Mouse (Mus musculus): ENCODE measurements around the gene Acvr1. TPM values are rescaled to one million over a fixed set of nuclear protein-coding genes. Genes with fewer than 3 reads are reported as not detected.
A peak's percentile ranks its signal among the peaks of the same experiment; 100 is the strongest.

Gene Acvr1
- polyA plus RNA-seq, 1 experiment from 2014 or later = 2.7 TPM

- H3K36me3 ChIP-seq = no peaks in the 10 kb centered on the region
- no peak overlapping the region for H3K4me3 ChIP-seq (replicated peaks)
- ATAC-seq (ENCODE audit: low read depth) (no peak), DNase-seq (no peak)
- no peaks in the 10 kb centered on the region for H3K9me3 ChIP-seq (replicated peaks)
- no peak overlapping the region for H3K9ac ChIP-seq
- no peak overlapping the region for H3K27ac ChIP-seq
- no peak overlapping the region for H3K4me2 ChIP-seq
- H3K4me1 ChIP-seq (replicated peaks) = no peaks in the 10 kb centered on the region
- WGBS (ENCODE audit: insufficient replicate concordance) = 51% methylated on average over 1 of the region's 1 CpGs
- no peaks in the 10 kb centered on the region for H3K27me3 ChIP-seq
These were observed 187.5 kb downstream of the Acvr1 start for GRCm38 (mm10) chr2:58379475-58379874.

- H3K27ac ChIP-seq = no peak overlapping the region
- ATAC-seq (ENCODE audit: low read depth) (no peak), DNase-seq (no peak)
- H3K4me3 ChIP-seq (replicated peaks) = no peak overlapping the region
- H3K27me3 ChIP-seq = no peaks in the 10 kb centered on the region
- H3K9me3 ChIP-seq (replicated peaks) = no peaks in the 10 kb centered on the region
- H3K4me2 ChIP-seq = no peak overlapping the region
- H3K36me3 ChIP-seq = no peaks in the 10 kb centered on the region
- WGBS (ENCODE audit: insufficient replicate concordance) = 67% methylated on average over 9 of the region's 9 CpGs
- H3K9ac ChIP-seq = no peak overlapping the region
- H3K4me1 ChIP-seq (replicated peaks) = no peaks in the 10 kb centered on the region
These were observed 189.4 kb downstream of the Acvr1 start for GRCm38 (mm10) chr2:58377417-58378130.

GRCm38 (mm10) chr2:58366196-58366595, 200.8 kb downstream of the Acvr1 start:
- no peaks in the 10 kb centered on the region for H3K27me3 ChIP-seq
- 54% methylated on average over 3 of the region's 3 CpGs for WGBS (ENCODE audit: insufficient replicate concordance)
- DNase-seq (no peak), ATAC-seq (ENCODE audit: low read depth) (no peak)
- H3K4me2 ChIP-seq = no peak overlapping the region
- H3K9ac ChIP-seq = no peak overlapping the region
- no peaks in the 10 kb centered on the region for H3K4me1 ChIP-seq (replicated peaks)
- no peak overlapping the region for H3K27ac ChIP-seq
- H3K4me3 ChIP-seq (replicated peaks) = no peak overlapping the region
- no peaks in the 10 kb centered on the region for H3K36me3 ChIP-seq
- H3K9me3 ChIP-seq (replicated peaks) = no peaks in the 10 kb centered on the region

DNA sequence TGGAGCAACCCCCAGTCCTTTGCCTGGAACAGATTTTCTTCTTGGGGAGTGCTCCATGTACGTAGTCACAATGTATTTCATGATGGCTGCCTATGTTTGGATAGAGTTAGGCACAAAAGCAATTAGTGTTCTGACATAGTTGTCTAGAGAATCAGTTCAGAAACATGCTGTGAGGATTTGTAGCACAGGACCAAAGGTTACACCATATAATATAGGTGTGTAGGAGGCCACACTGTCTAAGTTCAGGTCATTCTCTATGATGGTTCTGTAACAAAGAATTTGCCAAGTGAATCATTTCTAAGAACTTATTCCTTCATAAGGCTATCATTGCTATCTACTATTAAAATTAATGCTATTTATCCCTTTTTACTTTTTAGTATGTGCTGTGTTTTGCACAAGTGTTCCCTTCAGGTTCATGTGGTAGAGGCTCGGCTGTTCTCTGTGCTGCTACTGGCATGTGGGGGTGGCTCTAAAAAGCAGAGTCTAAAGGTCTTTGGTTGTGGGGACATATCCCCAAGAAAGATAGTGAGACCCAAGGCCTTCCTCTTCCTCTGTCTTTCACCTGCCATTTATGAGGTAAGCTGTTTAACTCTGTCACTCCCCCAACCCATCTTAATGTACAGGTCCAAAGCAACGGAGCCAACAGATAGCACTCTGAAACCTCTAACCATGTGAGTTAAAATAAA, 205.5 kb downstream of the Acvr1 start:
- DNase-seq (no peak), ATAC-seq (ENCODE audit: low read depth) (no peak)
- 68% methylated on average over 3 of the region's 3 CpGs for WGBS (ENCODE audit: insufficient replicate concordance)
- Histone ChIP-seq H3K4me3 (replicated peaks) (no peak overlapping the region), H3K36me3 (no peaks in the 10 kb centered on the region), H3K27ac (no peak overlapping the region), H3K9me3 (replicated peaks) (no peaks in the 10 kb centered on the region), H3K4me1 (replicated peaks) (peaks cover 6% of the 10 kb centered on the region; the same call in 1 of the 2 replicates), H3K9ac (no peak overlapping the region), H3K27me3 (peaks cover 21% of the 10 kb centered on the region), H3K4me2 (no peak overlapping the region)

DNA sequence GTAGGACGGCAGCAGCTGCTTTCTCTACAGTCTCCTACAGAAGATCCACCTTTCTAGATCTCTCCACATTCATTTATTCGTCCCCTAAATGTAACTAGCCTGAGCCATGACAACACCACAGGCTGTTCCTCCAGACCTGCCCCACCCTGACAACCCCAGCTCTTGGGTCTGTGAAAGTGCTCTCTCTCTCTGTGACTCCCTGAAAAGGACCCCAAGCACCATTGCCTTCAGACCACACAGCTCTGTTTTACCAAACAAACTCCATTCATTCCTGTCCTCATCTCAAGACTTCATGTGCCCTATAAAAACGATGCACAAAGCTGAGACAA, 208.9 kb downstream of the Acvr1 start:
- Histone ChIP-seq H3K4me3 (replicated peaks) (peak overlapping the region; percentile 58; the same call in 1 of the 2 replicates), H3K27ac (no peak overlapping the region), H3K4me1 (replicated peaks) (peaks cover 6% of the 10 kb centered on the region; the same call in 1 of the 2 replicates), H3K9me3 (replicated peaks) (no peaks in the 10 kb centered on the region), H3K9ac (no peak overlapping the region), H3K27me3 (peaks cover 27% of the 10 kb centered on the region), H3K36me3 (no peaks in the 10 kb centered on the region), H3K4me2 (peak overlapping the region; percentile 78)
- 11% methylated on average over 3 of the region's 3 CpGs for WGBS (ENCODE audit: insufficient replicate concordance)
- no peak for DNase-seq
- ATAC-seq (ENCODE audit: low read depth) = no peak

DNA sequence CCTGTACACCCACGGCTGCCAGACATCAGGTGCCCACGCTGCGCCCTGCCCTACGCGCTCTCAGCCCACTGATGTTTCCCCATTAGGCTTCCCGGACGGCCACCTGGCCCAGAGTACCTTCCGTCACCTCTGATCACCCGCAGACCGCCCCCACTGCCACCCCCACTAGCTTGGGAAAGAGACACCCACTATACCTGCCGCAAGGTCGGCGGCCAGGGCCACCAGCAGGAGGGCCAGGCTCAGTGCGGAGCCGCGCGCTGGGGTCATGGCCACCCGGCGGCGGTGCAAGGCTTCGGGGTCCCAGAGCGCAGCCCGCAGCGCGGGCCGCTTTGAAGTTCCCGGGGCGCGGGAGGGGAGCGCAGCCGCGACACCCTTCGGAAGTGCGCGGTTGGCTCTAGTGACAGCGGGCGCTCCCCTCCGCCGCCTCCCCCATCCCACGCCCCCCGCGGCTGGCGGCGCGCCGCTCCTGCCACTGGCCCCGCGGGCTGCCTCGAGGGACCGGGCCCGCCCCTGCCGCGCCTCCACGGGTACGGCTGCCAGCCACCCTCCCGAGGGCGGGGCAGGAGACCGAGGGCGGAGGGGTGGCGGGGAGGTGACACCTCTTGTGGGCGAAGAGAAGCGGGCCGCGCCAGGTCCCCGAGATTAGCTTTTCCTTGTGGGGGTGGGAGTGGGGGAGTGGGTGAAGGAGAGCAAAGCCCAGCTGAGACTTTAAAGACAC, 209.4 kb downstream of the Acvr1 start, which contains the start of gene Acvr1c:
Acvr1c (minus strand) TSS at position 482 of the 718 bp plus-strand sequence.
- no peak within 1 kb of the TSS for H3K27ac ChIP-seq
- no peaks in the 10 kb centered on the region for H3K36me3 ChIP-seq
- H3K4me1 ChIP-seq (replicated peaks) = peaks cover 6% of the 10 kb centered on the region; the same call in 1 of the 2 replicates
- peak within 1 kb of the TSS; percentile 78 for H3K4me2 ChIP-seq
- peak within 1 kb of the TSS; percentile 58 for H3K4me3 ChIP-seq (replicated peaks)
- ATAC-seq (ENCODE audit: low read depth) (peak; percentile 34; the same call in 1 of the 2 replicates), DNase-seq (no peak)
- H3K9ac ChIP-seq = no peak within 1 kb of the TSS
- peaks cover 27% of the 10 kb centered on the region for H3K27me3 ChIP-seq
- no peaks in the 10 kb centered on the region for H3K9me3 ChIP-seq (replicated peaks)
- 2% methylated on average over 41 of the region's 65 CpGs for WGBS (ENCODE audit: insufficient replicate concordance)

DNA sequence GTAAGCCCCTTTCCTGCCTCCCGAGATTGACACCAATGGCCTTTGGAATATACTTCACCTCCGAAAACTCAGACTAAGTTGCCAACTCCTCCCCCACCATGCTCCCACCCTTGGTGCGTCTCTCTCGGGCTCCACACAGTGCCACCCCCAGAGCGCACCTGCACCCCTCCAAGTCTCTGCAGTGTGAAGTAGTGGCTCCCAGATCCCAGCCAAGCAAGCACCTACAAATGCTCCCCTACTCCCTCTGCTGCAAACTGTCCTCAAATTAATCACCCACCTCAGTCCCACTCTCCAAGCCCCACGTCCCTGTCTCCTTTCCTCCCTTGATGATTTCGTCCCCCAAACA, 209.9 kb downstream of the Acvr1 start:
- H3K4me1 ChIP-seq (replicated peaks) = peaks cover 6% of the 10 kb centered on the region; the same call in 1 of the 2 replicates
- no peaks in the 10 kb centered on the region for H3K36me3 ChIP-seq
- ATAC-seq (ENCODE audit: low read depth) (no peak), DNase-seq (no peak)
- no peak overlapping the region for H3K9ac ChIP-seq
- peak overlapping the region; percentile 78 for H3K4me2 ChIP-seq
- 2% methylated on average over 7 of the region's 7 CpGs for WGBS (ENCODE audit: insufficient replicate concordance)
- H3K9me3 ChIP-seq (replicated peaks) = no peaks in the 10 kb centered on the region
- H3K4me3 ChIP-seq (replicated peaks) = peak overlapping the region; percentile 58
- H3K27me3 ChIP-seq = peaks cover 27% of the 10 kb centered on the region
- no peak overlapping the region for H3K27ac ChIP-seq

- H3K36me3 ChIP-seq = no peaks in the 10 kb centered on the region
- peaks cover 27% of the 10 kb centered on the region for H3K27me3 ChIP-seq
- peaks cover 6% of the 10 kb centered on the region; the same call in 1 of the 2 replicates for H3K4me1 ChIP-seq (replicated peaks)
- H3K4me3 ChIP-seq (replicated peaks) = no peak overlapping the region
- ATAC-seq (ENCODE audit: low read depth) = no peak
- H3K4me2 ChIP-seq = no peak overlapping the region
- no peak overlapping the region for H3K27ac ChIP-seq
- 52% methylated on average over 3 of the region's 3 CpGs for WGBS (ENCODE audit: insufficient replicate concordance)
- H3K9ac ChIP-seq = no peak overlapping the region
- no peak for DNase-seq
- H3K9me3 ChIP-seq (replicated peaks) = no peaks in the 10 kb centered on the region
These were observed 212.6 kb downstream of the Acvr1 start for GRCm38 (mm10) chr2:58354389-58354788.

DNA sequence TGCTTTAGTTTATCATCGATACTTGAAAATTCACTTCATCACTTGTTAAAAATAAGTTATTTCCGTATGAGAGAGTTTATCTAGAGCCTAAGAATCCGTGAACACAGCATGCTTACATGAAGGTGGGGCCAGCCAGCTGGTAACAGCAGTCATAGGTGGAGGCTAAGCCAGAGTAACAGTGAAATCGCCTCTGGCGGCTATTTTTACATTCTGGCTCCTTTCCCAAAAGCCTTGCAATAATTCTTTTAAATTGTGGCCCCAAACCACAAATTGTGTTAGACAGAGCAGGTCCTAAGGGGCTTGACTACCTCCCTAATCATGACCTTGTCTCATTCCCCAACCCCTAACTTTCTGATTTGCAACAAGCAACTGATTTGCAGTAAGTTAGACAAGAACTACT, 214.1 kb downstream of the Acvr1 start:
- Histone ChIP-seq H3K9me3 (replicated peaks) (no peaks in the 10 kb centered on the region), H3K4me1 (replicated peaks) (peaks cover 6% of the 10 kb centered on the region; the same call in 1 of the 2 replicates), H3K9ac (no peak overlapping the region), H3K36me3 (no peaks in the 10 kb centered on the region), H3K4me2 (no peak overlapping the region), H3K27me3 (peaks cover 17% of the 10 kb centered on the region), H3K4me3 (replicated peaks) (no peak overlapping the region), H3K27ac (no peak overlapping the region)
- DNase-seq (no peak), ATAC-seq (ENCODE audit: low read depth) (no peak)
- WGBS (ENCODE audit: insufficient replicate concordance) = 51% methylated on average over 5 of the region's 5 CpGs

- WGBS (ENCODE audit: insufficient replicate concordance) = 56% methylated on average over 2 of the region's 2 CpGs
- H3K27me3 ChIP-seq = 0 out of 2 replicates have a peak, but pooled peaks cover 2% of the 10 kb centered on the region
- ATAC-seq (ENCODE audit: low read depth) (no peak), DNase-seq (no peak)
- H3K9me3 ChIP-seq (replicated peaks) = no peaks in the 10 kb centered on the region
- H3K4me1 ChIP-seq (replicated peaks) = no peaks in the 10 kb centered on the region
- no peak overlapping the region for H3K4me3 ChIP-seq (replicated peaks)
- H3K4me2 ChIP-seq = no peak overlapping the region
- H3K36me3 ChIP-seq = no peaks in the 10 kb centered on the region
- no peak overlapping the region for H3K9ac ChIP-seq
- H3K27ac ChIP-seq = no peak overlapping the region
These were observed 216.3 kb downstream of the Acvr1 start for GRCm38 (mm10) chr2:58350657-58351056.
